Mouse (Mus musculus) retina, adult 2 months (tissue): Measurements from ENCODE around the gene Car3.

Source experiments
- DNase-seq: peaks from one replicate; pipeline ENCODE4 v3.0.0-alpha.2; 2012; ENCODE audit warnings: low read depth, low spot score

Gene Car3

DNA sequence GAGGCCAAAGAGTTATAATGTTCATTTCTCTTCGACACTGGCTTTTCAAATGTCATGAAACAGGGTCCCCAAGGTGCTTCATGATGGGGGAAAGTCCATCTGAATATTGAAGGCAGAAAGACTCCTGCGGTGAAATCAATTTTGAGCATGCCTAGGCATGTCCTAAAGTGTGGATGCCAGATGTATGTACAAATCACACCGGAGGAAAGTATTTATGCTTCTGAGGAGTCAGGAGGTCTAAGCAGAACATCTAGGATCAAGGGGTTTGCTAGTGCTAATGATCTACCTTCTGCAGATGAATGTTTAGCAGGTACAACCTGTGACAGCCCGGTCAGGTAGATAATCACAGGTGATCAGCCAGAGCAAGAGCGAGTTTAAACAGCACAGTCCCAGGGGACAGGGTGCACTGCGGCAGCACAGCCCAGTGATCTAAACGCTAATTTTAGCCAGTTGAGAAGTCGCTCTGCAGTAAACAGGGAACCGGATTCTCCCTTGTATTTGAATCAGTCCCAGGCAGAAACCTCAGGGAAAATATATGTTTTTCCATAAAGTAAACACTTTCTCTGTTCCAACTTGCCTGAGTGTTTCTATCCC is 13.1 kb downstream of the Car3 start:
- no peak for DNase-seq

GRCm38 (mm10) chr3:14877251-14877909 is 14.1 kb downstream of the Car3 start:
- DNase-seq = no peak

DNA sequence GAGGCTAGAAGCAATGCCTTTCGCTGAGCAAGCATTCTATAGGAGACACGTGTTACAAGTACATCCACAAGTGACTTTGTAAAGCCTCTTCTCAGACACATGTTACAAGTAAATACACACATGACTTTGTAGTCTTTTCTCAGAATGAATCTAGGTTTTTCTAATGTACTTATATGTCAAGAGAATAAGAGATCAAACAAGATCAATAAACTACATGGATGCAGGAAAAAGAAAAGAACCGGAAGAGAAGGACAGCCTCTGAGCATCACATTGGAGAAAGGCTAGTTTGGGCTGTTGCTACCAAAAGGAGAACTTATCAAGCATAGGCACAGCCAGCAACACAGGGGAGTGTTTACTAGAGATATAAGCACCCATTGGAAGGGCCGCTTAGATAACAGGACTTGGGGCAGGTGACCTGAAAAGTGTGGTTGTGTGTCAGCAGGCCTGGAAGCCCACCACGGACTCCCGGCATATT is 15.5 kb downstream of the Car3 start:
- DNase-seq = no peak

DNA sequence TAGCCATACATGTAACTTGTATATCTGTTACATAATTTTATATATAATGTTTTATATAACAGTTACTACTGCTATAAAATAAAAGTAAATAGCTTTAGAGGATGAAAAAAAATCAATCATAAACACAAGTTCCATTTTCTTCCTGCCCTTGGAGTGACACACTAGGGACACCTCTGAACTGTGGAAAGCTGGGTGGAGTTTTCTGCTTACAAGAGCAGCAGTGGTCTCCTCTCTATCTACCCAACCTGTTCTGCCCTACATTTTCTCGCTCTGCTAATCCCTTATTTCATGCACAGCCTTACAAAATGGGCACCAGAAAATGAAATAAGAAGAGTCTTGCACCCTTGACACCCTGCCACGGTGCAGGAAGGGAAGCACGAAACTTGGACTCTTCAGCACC is 16.0 kb downstream of the Car3 start:
- no peak for DNase-seq

GRCm38 (mm10) chr3:14880277-14880676 is 17.0 kb downstream of the Car3 start:
- no peak for DNase-seq

DNA sequence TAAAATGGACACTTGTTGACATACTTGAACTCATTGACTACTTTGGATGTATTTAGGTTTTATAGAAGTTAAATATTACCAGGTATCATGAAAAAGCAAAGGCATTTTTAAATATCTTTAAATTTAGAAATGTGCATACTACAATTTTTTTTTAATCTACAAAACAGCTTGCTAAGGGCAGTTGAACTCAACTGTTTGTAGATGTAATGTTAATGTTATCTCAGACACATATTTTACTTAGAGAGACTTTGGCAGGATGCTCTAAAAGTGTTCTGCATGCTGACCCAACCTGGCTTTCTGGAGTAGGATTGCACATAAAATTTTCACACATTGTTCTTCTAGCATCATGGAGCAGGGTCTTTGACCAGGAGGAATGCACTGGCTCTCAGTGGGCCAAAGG is 18.7 kb downstream of the Car3 start:
- no peak for DNase-seq

DNA sequence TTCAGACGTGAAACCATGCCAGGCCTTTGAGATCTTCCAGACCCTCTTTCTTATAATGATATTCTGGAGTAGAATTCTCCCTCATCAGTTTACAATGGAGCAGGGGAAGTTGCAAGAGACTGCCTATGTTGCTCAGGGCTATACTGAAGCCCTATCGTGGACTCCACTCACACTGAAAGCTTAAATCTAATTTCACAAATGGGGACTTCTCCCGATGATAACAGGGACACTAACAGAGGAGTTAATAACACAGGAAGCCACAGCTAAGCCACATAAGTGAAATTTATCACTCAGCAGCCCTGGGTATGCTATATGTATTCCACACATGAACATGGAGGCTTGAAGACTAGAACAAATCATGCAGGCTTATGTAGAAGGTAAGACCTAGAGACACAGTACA is 19.4 kb downstream of the Car3 start:
- DNase-seq = no peak

GRCm38 (mm10) chr3:14884826-14885225 is 21.5 kb downstream of the Car3 start:
- no peak for DNase-seq

DNA sequence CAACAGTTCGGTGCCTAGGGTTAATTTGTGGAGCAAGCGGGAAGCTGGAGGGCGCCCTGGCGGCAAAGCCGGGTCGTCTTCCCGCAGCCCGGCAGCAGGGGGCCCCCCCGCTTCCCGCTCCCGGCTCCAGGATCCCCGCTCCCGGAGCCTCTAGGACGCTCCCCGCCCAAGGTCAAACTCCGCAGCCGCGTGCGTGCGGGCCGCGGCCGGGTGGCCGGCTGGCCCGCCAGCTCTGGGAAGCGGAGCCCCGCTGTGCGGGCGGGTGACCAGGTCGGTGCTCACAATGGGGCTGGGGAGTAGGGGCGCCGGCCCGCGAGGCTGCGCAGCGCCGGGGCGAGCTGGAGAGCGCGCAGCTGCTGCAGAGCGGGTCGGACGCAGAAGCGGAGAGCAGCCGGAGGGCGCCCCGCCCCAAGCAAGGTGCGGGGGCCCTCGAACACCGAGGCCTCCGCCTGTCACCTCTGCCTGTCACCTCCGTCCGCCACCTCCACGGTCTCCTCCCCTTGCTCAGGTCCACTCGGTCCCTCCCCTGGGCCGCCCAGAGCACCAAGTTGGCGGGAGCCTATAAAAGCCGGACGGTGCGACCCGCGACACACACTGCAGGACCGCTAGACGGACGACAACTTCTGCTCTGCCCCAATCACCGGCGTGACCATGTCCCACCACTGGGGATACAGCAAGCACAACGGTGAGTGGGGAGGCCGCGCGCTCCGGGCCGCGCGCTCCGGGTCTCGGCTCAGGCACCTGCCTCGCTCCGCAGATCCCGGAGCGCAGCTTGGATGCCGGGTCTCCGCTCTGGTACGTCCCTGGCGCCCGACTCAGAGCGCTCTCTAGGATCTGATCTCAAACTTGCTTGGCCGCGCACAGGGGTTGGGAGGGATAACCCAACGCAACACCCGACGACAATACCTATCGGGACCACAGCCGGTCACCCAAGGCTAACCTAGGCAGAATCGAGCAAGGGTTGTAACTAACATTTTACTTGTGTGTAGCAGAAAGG is 23.1 kb downstream of the Car3 start, which contains the start of gene Car2:
TSS of gene Car2 (plus strand) at position 172 of the 997 bp plus-strand sequence.
- peak; percentile 60 for DNase-seq

- DNase-seq = no peak
Measured at GRCm38 (mm10) chr3:14887134-14887666, 23.9 kb downstream of the Car3 start.

DNA sequence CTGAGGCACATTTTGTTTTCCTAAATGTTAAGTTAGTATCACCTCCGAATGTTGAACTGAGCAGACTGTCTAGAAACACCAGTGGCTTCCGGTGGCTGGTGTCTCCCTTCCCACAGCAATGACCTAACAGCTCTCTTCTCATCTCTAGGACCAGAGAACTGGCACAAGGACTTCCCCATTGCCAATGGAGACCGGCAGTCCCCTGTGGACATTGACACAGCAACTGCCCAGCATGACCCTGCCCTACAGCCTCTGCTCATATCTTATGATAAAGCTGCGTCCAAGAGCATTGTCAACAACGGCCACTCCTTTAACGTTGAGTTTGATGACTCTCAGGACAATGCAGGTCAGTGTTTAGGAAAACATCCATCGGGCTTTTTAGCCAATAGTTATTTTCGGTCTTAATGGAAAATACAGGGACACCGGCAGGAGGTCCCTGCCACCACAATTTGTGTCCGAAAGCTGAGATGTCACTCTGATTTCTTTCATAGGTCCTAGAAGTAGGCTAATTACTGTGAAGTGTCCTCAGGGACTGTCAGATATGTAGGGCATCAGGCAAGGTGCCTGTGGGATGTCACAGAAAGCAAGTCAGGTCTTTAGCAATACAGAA is 24.5 kb downstream of the Car3 start:
- no peak for DNase-seq

GRCm38 (mm10) chr3:14888549-14888948 is 25.2 kb downstream of the Car3 start:
- no peak for DNase-seq

DNA sequence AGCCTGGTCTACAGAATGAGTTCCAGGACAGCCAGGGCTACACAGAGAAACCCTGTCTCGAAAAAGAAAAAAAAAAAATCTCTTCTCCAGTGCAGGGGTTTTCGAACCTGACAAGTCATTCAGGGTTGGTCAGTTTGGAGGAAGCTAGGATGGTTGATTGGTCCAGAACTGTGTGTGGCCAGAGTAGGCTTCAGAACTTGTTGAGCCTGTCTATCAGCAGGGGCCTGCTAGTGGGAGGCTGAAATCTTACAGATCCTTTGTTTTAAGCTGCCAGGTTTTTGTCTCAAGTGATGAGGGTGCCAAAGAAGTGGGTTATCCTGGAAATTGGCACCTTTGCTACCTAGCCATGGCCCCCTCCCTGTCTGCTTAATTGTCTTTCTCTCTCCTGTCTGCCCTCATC is 25.8 kb downstream of the Car3 start:
- no peak for DNase-seq

DNA sequence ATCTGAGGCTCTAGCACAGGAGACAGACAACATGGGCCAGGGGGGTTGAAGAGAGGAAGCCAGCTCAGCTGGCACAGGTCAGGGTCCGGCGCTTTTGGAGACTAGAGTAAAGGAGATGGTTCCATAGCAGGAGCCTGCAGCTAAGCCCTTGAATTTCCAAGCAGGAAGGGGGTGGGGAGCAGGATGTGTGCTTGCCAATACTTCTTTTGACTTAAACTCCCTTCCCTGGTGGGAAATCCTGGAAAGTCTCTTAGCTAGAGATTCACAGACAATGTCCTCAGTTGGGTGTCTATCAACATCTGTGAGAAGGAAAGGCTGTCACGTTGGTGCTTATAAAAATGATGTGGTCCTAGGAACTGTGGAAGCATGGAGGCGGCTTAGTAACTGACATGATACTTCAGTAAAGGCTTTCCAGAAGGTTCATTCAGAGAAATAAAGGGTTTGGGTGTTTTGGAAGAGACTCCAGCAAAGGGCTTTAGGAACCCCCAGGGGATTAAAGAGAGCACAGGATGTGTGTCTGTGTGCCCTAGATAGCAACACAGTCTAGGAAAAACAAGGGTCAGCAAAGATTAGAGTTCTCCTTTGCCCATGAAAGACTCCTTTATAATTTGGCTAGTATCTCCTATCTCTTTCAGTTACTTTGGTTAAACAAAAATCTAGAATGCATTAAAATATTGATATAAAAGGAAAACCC is 26.6 kb downstream of the Car3 start:
- DNase-seq = no peak

DNA sequence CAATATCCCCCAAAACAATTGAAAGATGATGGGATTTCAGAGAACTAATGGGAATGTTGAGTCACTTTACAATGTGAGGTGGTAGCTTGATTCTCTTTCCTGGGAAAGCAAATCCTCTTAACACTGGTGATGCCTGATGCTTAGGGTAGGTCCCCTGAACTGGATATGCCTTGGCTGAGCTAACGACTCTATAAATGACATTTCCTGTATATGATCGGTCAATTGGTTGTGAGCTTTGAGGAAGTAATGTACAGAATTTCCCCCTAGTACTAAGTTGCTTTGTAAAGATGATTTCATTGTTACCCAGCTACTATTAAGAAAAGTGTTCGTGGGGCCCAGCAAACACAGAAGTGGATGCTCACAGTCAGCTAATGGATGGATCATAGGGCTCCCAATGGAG is 29.7 kb downstream of the Car3 start:
- DNase-seq = no peak

DNA sequence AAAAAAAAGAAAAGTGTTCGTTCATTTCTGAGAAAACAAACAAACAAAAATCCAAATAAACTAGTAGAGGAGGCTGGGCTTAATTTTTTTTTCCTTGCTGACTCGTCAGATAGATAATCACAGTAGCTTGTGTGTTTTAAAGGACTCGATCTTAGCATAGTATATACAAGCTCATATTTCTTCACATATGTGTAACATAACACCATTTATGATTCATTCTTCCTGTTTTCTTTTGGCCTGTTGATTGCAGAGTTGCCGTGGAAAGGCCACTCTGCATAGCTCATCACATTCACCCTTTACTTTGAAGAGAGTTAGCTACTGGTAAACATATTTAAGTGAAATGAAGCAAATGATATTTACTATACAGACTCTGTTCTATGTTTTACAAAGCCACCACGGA is 30.4 kb downstream of the Car3 start:
- no peak for DNase-seq

DNA sequence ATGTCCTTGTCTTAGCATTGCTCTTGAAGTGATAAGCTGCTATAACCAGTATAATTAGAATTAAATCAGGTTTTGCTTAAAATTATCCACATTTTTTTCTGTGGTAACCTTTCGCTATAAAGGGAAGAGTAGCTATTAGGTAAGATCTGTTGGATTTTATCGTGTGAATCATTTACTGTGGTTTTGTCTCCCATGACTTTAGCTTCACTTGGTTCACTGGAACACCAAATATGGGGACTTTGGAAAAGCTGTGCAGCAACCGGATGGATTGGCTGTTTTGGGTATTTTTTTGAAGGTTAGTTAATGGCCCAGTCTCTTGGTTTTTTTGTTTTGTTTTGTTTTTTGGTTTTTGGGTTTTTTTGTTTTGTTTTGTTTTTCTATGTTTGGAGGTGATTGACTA is 32.0 kb downstream of the Car3 start:
- no peak for DNase-seq

DNA sequence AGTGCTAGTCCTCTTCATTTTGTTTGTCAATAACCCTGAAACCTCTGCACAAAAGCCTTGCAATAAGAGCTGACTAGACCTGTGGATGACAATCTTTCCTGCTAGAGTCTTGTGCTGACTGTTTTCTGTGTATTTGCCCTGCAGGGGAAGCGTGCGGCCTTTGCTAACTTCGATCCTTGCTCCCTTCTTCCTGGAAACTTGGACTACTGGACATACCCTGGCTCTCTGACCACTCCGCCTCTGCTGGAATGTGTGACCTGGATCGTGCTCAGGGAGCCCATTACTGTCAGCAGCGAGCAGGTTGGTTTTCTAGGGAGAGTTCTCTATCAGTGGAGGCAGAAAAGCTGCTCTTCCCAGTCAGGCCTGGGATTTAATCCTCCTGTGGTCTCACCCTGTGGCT is 34.5 kb downstream of the Car3 start:
- DNase-seq = no peak

DNA sequence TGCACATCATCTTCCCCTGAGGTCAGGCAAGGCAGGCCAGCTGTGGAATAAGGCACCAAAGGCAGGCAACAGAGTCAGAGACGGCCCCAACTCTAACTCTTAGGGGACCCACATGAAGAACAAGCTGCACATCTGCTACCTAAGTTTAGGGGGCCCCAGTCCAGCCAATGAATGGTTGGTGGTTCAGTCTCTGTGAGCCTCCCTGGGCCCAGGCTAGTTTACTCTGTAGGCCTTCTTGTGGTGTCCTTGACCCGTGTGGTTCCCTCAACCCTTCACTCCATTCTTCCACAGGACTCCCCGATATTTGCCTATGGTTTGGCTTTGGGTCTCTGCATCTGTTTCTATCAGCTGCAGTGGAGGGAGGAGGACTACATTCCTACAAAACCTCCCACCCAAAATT is 40.1 kb downstream of the Car3 start:
- DNase-seq = no peak

DNA sequence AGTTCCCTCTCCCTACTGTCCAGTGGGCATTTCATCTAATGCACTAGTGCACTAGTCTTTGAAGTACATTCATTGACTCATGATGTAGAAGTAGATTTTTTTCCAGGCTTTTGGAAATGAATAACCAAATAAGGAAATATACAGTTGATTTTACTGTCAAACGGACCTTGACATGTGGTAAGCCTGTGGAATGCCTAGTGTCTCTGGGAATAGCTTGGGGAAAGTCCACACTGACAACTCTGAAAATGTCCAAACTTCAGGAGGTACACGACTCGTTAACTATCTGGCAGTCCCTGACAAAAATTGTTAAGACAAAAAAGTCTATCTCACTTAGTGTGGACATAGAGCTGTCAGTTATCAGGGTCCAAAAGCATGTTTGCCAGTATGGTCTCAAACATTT is 40.9 kb downstream of the Car3 start:
- no peak for DNase-seq

DNA sequence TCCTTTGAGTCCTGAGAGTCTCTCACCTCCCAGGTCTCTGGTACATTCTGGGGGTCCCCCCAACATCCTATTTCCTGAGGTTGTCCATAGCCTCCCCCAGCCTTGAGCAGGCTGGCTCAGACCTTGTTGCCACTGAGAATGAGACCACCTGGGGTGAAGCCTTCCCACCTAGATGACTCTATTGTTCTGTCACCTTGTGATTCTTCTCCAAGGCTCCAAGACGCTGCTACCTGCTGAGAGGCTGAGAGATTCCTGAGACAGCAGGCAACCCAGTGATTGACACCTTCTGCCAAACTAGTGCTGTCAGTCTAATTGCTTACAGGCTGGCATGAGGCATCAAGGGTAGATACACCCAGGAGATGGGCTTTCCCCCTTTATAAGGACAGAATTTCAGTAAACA is 44.0 kb downstream of the Car3 start:
- DNase-seq = no peak
